Mouse (Mus musculus) ES-Bruce4 (cell line): Measurements from ENCODE around the gene 4833439L19Rik. TPM values are rescaled to one million over a fixed set of nuclear protein-coding genes. Genes with fewer than 3 reads are reported as not detected.

Source experiments
- H3K27ac ChIP-seq: 2 replicates; pipeline ENCODE4 v1.5.1; 2012; ENCODE audit warnings: low read length, inconsistent platforms; ENCODE audit not compliant: insufficient read depth
- H3K27me3 ChIP-seq: 2 replicates; pipeline ENCODE4 v1.6.1; 2012; ENCODE audit warnings: mild to moderate bottlenecking, low read length, inconsistent platforms; ENCODE audit not compliant: control insufficient read depth, poor library complexity, insufficient read depth, severe bottlenecking
- H3K36me3 ChIP-seq: 2 replicates; pipeline ENCODE4 v1.6.1; 2012; ENCODE audit warnings: inconsistent platforms, mild to moderate bottlenecking, low read length, moderate library complexity; ENCODE audit not compliant: control insufficient read depth, poor library complexity, insufficient read depth, severe bottlenecking
- H3K4me1 ChIP-seq: one replicate; pipeline ENCODE4 v1.8.1; 2011; ENCODE audit warnings: low read length; ENCODE audit not compliant: control insufficient read depth, insufficient read depth
- H3K4me3 ChIP-seq: 2 replicates; pipeline ENCODE4 v1.5.1; 2011; ENCODE audit warnings: low read depth, mild to moderate bottlenecking, low read length
- H3K9ac ChIP-seq: 2 replicates; pipeline ENCODE4 v1.6.1; 2012; ENCODE audit warnings: low read depth, mild to moderate bottlenecking, inconsistent platforms; ENCODE audit not compliant: poor library complexity, severe bottlenecking
- H3K9me3 ChIP-seq: replicated peaks from 2 replicates; pipeline ENCODE4 v1.6.1; 2012; ENCODE audit warnings: mild to moderate bottlenecking, low read length, inconsistent platforms; ENCODE audit not compliant: control insufficient read depth, poor library complexity, insufficient read depth, severe bottlenecking
- CTCF ChIP-seq: IDR thresholded peaks from one replicate; pipeline ENCODE4 v1.8.1; 2011; ENCODE audit warnings: low read depth, low read length
- EP300 ChIP-seq: IDR thresholded peaks from 2 replicates; pipeline ENCODE4 v1.6.1; 2011; ENCODE audit warnings: low read depth, low read length; ENCODE audit not compliant: insufficient read depth
- POLR2A ChIP-seq: IDR thresholded peaks from one replicate; pipeline ENCODE4 v1.8.1; 2011; ENCODE audit warnings: low read length; ENCODE audit not compliant: insufficient read depth
- polyA plus RNA-seq: library from polyadenylated mRNA; stranded (reverse); fragments of >200 nt; gene quantifications from 2 replicates; pipeline ENCODE4 v1.2.4, GENCODE M21; 2011; ENCODE audit warnings: low read depth; ENCODE audit not compliant: missing spikeins, insufficient read depth, insufficient read length

4833439L19Rik gene
- polyA plus RNA-seq, 1 experiment: 110 TPM

DNA sequence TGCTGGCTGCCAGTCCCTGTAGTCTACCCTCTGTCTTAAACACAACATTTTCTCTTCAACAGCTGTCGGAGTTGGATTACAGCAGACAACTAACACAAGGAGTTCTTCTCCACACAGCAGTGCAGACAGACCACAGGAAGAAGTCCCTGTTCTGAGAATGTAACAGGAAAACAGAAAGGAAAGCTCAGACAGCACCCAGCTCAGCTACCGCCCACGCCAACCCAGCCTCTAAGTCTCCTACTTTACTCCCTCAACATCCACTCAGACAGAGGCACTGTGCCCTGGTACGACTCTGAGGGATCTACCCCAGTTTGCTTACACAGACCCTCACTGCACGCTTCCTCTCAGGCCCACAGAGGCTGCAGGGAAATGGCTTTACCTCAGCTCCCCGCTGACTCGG is 4.6 kb downstream of the 4833439L19Rik start:
- H3K4me3 ChIP-seq: no peak overlapping the region
- no peaks in the 10 kb centered on the region for H3K9me3 ChIP-seq
- peaks cover 34% of the 10 kb centered on the region for H3K36me3 ChIP-seq
- H3K27me3 ChIP-seq: no peaks in the 10 kb centered on the region
- no peak overlapping the region for H3K9ac ChIP-seq
- no peaks in the 10 kb centered on the region for H3K4me1 ChIP-seq
- no peak overlapping the region for H3K27ac ChIP-seq
- TF ChIP-seq POLR2A (no peak), CTCF (no peak), EP300 (no peak)

DNA sequence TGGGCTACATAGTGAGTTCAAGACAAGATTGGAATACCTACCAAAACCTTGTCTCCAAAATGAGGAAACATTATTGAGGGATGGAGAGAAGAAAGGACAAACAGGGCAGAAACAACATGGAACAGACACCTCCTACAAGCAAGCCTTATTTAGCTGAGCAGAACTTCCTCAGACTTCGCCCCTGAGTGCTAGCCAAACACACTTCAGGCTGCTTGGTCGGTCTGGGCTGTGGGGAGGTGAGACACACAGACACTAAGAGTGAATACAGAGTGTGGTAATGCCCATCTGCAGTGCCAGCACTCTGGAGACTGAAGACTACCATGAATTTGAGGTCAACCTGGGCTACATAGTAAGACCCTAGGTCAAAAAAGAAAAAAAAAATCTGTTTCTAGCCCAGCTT is 5.6 kb downstream of the 4833439L19Rik start:
- H3K4me1 ChIP-seq: no peaks in the 10 kb centered on the region
- no peak overlapping the region for H3K9ac ChIP-seq
- TF ChIP-seq POLR2A: no peak
- TF ChIP-seq CTCF: no peak
- TF ChIP-seq EP300: no peak
- H3K27me3 ChIP-seq: no peaks in the 10 kb centered on the region
- no peaks in the 10 kb centered on the region for H3K9me3 ChIP-seq
- H3K27ac ChIP-seq: no peak overlapping the region
- no peak overlapping the region for H3K4me3 ChIP-seq
- H3K36me3 ChIP-seq: peaks cover 35% of the 10 kb centered on the region

DNA sequence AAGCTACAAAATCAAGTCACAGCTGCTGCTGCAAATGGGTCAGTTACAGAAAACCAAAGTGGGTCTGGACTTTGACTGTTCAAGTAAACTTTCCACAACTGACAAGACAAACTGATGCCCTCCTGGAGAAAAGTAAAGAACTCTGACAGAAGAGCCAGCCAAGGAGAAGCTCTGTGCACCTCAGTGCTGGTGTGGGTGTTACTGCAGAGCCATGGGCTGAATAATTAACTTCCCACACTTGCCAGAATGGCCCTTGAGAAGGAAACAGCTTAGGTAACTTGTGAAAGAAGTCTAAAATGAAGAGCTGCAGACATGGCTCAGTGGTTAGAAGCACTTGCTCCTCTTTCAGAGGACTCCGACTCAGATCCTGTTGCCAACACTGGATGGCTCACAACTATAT is 7.6 kb downstream of the 4833439L19Rik start:
- no peaks in the 10 kb centered on the region for H3K4me1 ChIP-seq
- peaks cover 49% of the 10 kb centered on the region for H3K36me3 ChIP-seq
- no peak for TF ChIP-seq EP300
- no peak for TF ChIP-seq POLR2A
- no peak for TF ChIP-seq CTCF
- no peaks in the 10 kb centered on the region for H3K9me3 ChIP-seq
- H3K9ac ChIP-seq: no peak overlapping the region
- no peak overlapping the region for H3K27ac ChIP-seq
- H3K27me3 ChIP-seq: no peaks in the 10 kb centered on the region
- H3K4me3 ChIP-seq: no peak overlapping the region

DNA sequence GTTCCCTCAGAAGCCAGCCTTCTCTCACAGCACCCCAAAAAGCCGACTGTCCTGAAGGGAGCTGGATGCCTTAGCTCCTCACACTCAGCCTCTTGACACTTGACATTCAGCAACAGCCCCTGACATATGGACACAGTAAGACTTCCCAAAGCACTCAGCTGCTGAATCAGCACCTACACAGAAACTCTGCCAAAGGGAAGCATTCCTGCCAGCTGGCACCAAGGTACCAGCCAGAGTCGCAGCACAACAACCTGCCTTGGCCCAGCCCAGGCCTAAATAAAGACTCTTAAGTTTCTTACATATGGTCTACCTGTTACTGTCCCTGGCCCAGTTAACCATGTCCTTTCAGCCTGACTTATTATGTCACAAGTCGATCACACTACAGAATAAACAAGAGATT is 8.4 kb downstream of the 4833439L19Rik start:
- Histone ChIP-seq H3K9ac (no peak overlapping the region), H3K36me3 (peaks cover 51% of the 10 kb centered on the region), H3K4me3 (no peak overlapping the region), H3K9me3 (no peaks in the 10 kb centered on the region), H3K27me3 (no peaks in the 10 kb centered on the region), H3K4me1 (no peaks in the 10 kb centered on the region), H3K27ac (no peak overlapping the region)
- TF ChIP-seq CTCF: no peak
- TF ChIP-seq POLR2A: no peak
- no peak for TF ChIP-seq EP300

DNA sequence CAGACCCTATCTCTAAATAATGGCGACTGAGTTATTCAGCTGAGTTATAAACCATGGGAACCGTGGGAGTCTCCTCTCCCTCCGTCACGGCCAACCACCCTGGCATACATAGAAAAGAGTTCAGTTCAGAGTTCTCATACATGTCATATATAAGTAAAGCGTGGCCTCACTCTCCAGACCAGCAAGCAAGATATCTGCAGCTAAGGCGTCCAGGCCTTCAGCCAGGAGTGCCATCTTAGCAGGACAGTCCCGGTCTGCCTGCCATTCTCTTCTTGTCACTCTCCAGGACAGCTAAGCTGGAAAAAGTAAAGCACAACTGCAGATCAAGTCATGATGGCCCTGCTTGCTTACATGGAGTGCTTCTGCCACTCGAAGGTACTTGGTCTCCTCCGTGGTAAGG is 9.1 kb downstream of the 4833439L19Rik start:
- Histone ChIP-seq H3K9ac (no peak overlapping the region), H3K27ac (no peak overlapping the region), H3K9me3 (no peaks in the 10 kb centered on the region), H3K4me1 (no peaks in the 10 kb centered on the region), H3K27me3 (no peaks in the 10 kb centered on the region), H3K36me3 (peaks cover 57% of the 10 kb centered on the region), H3K4me3 (no peak overlapping the region)
- no peak for TF ChIP-seq POLR2A
- no peak for TF ChIP-seq EP300
- TF ChIP-seq CTCF: no peak

DNA sequence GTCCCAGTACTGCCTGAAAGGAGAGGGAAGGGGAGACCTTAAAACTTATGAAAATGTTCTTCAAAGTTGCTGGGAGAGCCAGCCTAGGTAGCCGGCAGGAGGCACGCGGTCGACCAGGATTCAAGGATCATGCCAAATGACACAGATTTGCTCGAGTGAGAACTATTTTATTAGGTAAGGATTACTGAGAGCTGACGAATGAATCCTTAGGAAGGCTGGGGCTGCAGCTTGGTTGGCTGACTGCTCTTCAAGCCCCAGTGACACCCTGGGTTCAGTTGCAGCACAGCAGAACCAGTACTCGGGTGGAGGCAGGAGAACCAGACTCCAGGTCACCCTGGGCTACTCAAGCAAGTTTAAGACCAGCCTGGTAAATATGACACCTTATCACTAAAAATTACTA is 17.2 kb downstream of the 4833439L19Rik start:
- Histone ChIP-seq H3K4me3 (no peak overlapping the region), H3K27me3 (no peaks in the 10 kb centered on the region), H3K27ac (no peak overlapping the region), H3K9ac (no peak overlapping the region), H3K36me3 (peaks cover 33% of the 10 kb centered on the region), H3K9me3 (no peaks in the 10 kb centered on the region), H3K4me1 (no peaks in the 10 kb centered on the region)
- TF ChIP-seq POLR2A: no peak
- TF ChIP-seq EP300: no peak
- no peak for TF ChIP-seq CTCF
